Mouse (Mus musculus) neural tube, embryonic 11.5 days (tissue): ENCODE results near the gene Gstz1. TPM values are rescaled to one million over a fixed set of nuclear protein-coding genes. Genes with fewer than 3 reads are reported as not detected.
"Not testable (repeated sequence)": the region's sequence is repeated elsewhere in the genome, so short reads cannot be mapped to it uniquely, and the experiment has no call there.

Source experiments
- ATAC-seq: fragments of 200-750 bp; cut with Nextera tagmentation; 2 replicates; pipeline ENCODE4 v1.8.0; 2017; ENCODE audit warnings: moderate number of reproducible peaks, mild to moderate bottlenecking, moderate TSS enrichment, moderate library complexity; ENCODE audit not compliant: insufficient read depth, low FRiP score, low TSS enrichment
- DNase-seq: peaks from one replicate; pipeline ENCODE4 v3.0.0-alpha.2; 2015; ENCODE audit warnings: low spot score
- H3K27ac ChIP-seq: fragments of 300-500 bp; sonication (generic); 2 replicates; pipeline ENCODE4 v1.5.1; 2014; ENCODE audit warnings: low read depth, mild to moderate bottlenecking, low read length
- H3K27me3 ChIP-seq: fragments of 300-500 bp; sonication (generic); 2 replicates; pipeline ENCODE4 v1.6.1; 2014; ENCODE audit warnings: mild to moderate bottlenecking, low read length, mixed read lengths; ENCODE audit not compliant: control insufficient read depth, insufficient read depth
- H3K36me3 ChIP-seq: fragments of 300-500 bp; sonication (generic); 2 replicates; pipeline ENCODE4 v1.6.1; 2014; ENCODE audit warnings: mild to moderate bottlenecking, low read length, moderate library complexity, mixed read lengths; ENCODE audit not compliant: control insufficient read depth, insufficient read depth
- H3K4me1 ChIP-seq: fragments of 300-500 bp; sonication (generic); 2 replicates; pipeline ENCODE4 v1.6.1; 2014; ENCODE audit warnings: low read length, mixed read lengths; ENCODE audit not compliant: control insufficient read depth, insufficient read depth
- H3K4me2 ChIP-seq: fragments of 300-500 bp; sonication (generic); 2 replicates; pipeline ENCODE4 v1.6.1; 2014; ENCODE audit warnings: low read depth, mild to moderate bottlenecking, moderate library complexity
- H3K4me3 ChIP-seq: fragments of 300-500 bp; sonication (generic); 2 replicates; pipeline ENCODE4 v1.5.1; 2014; ENCODE audit warnings: low read depth, low read length
- H3K9ac ChIP-seq: fragments of 300-500 bp; sonication (generic); 2 replicates; pipeline ENCODE4 v1.6.1; 2014; ENCODE audit warnings: mild to moderate bottlenecking, low read length
- H3K9me3 ChIP-seq: fragments of 300-500 bp; sonication (generic); 2 replicates; pipeline ENCODE4 v1.6.1; 2016; ENCODE audit warnings: low read length; ENCODE audit not compliant: control insufficient read depth
- WGBS: fragments of 180-500 bp; shearing (Covaris S2); extraction: QIAGEN DNeasy Blood & Tissue Kit; methylation state at CpG from one replicate; pipeline ENCODE4 v1.1.7; 2014; 5-methylcytosine and 5-hydroxymethylcytosine counted together
- polyA plus RNA-seq: library from polyadenylated mRNA; unstranded; fragments of >200 nt; fragmentation: Nextera tagmentation; extraction: Ambion mirVana; gene quantifications from 2 replicates; pipeline ENCODE4 v1.2.1, GENCODE M21; 2014

Gene Gstz1
- polyA plus RNA-seq, 1 experiment from 2014 or later, result 31.8 TPM

DNA sequence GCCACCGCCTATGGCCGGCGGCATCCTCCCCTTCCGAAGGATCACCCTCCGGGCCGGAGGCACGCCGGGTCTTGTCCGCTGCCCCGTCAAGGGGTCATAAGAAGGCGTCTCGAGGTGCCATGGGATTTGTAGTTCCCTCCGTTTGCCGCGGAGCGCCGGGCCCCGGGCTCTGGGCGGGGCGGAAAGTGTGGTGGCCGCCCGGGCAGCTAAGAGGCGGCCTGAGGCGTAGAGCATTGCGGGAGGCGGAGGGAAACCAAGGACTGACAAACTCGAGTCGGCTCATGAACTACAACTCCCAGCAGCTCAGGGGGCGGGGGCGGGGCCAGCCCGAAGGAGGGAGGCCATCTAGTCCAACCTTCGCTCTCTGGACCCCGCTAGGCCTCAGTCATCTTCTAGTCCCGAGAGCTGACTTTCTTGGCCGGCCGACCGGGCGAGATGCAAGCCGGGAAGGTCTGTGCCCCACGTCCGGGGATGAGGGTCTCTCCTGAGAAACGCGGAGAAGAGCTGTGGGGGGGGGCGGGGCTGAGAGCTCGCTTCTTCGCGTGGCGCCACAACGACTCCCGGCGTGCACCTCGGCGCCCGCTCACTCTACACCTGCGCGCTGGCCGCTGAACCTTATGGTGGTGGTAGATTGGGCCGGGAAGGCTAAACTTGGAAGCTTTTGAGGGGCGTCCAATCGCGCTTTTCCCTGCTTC lies 577 bp downstream of the Gstz1 start, which contains the start of gene Pomt2:
Pomt2 (minus strand) TSS at position 574 of the 695 bp plus-strand sequence.
- under 1% methylated on average over 61 of the region's 61 CpGs for WGBS
- H3K27ac ChIP-seq, result peak within 1 kb of the TSS; percentile 83
- H3K4me3 ChIP-seq, result peak within 1 kb of the TSS; percentile 64
- no peaks in the 10 kb centered on the region for H3K9me3 ChIP-seq
- peak; percentile 94 for DNase-seq
- H3K36me3 ChIP-seq, result no peaks in the 10 kb centered on the region; the same call in 1 of the 2 replicates
- peaks cover 3% of the 10 kb centered on the region; the same call in 1 of the 2 replicates for H3K4me1 ChIP-seq
- H3K9ac ChIP-seq, result peak within 1 kb of the TSS; percentile 57
- no peaks in the 10 kb centered on the region for H3K27me3 ChIP-seq
- H3K4me2 ChIP-seq, result peak within 1 kb of the TSS; percentile 49
- peak; percentile 94 for ATAC-seq

DNA sequence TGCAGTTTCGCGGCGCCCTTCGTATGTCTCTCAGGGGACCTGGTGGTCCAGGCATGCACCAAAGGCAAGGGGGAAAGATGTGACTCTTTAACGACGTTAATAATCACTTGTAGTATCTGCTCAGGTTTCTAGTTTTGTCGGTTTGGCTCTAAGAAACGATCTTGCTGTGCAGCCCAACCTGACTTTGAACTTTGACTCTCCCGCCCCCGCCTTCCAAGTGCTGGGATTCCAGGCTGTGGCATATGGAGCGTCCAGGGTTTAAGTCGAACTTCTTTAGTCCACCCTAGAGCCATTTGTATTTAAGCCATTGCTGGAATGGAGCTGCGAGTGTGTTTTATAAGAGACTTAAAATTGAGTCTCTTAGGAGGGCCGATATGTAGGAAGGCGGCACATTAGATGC lies 1.2 kb downstream of the Gstz1 start:
- DNase-seq, result no peak
- Histone ChIP-seq H3K4me1 (peaks cover 3% of the 10 kb centered on the region; the same call in 1 of the 2 replicates), H3K27ac (peak overlapping the region; percentile 83), H3K9me3 (no peaks in the 10 kb centered on the region), H3K27me3 (no peaks in the 10 kb centered on the region), H3K36me3 (no peaks in the 10 kb centered on the region; the same call in 1 of the 2 replicates), H3K9ac (peak overlapping the region; percentile 57), H3K4me3 (peak overlapping the region; percentile 64), H3K4me2 (peak overlapping the region; percentile 49)
- no peak; the same call in 1 of the 2 replicates for ATAC-seq
- WGBS, result 18% methylated on average over 15 of the region's 15 CpGs

DNA sequence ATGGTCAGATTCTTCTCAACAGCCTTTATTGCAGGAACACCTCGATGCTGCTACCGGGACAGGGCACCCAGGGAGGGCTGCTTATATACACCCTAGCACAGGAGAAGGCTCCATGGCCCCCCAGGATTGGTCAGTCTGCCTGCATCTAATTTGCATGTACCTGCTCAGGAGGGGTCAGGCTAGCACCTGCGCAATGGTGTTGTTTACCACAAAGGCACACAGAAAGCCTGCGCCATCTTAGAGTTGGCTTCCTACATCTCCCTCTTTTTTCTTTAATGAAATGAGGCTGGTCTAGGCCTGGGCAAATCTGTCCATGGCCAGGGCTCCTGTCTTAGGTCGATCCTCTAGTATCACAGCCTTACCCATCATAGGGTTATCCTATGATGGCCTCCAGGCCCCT lies 2.5 kb downstream of the Gstz1 start:
- Histone ChIP-seq H3K27me3 (no peaks in the 10 kb centered on the region), H3K4me2 (no peak overlapping the region), H3K4me1 (peaks cover 3% of the 10 kb centered on the region; the same call in 1 of the 2 replicates), H3K27ac (no peak overlapping the region), H3K4me3 (no peak overlapping the region), H3K9me3 (no peaks in the 10 kb centered on the region), H3K9ac (no peak overlapping the region), H3K36me3 (no peaks in the 10 kb centered on the region; the same call in 1 of the 2 replicates)
- ATAC-seq (no peak), DNase-seq (no peak)
- 98% methylated on average over 5 of the region's 5 CpGs for WGBS

GRCm38 (mm10) chr12:87154448-87154847 lies 7.5 kb downstream of the Gstz1 start:
- not testable (repeated sequence) for ATAC-seq, H3K27me3 ChIP-seq, H3K4me2 ChIP-seq, H3K9me3 ChIP-seq, H3K27ac ChIP-seq, H3K4me1 ChIP-seq, DNase-seq, H3K36me3 ChIP-seq, H3K9ac ChIP-seq, H3K4me3 ChIP-seq
- WGBS, result 92% methylated on average over 4 of the region's 4 CpGs

GRCm38 (mm10) chr12:87157361-87157760 lies 10.4 kb downstream of the Gstz1 start:
- WGBS, result 61% methylated on average over 4 of the region's 4 CpGs
- no peaks in the 10 kb centered on the region for H3K36me3 ChIP-seq

DNA sequence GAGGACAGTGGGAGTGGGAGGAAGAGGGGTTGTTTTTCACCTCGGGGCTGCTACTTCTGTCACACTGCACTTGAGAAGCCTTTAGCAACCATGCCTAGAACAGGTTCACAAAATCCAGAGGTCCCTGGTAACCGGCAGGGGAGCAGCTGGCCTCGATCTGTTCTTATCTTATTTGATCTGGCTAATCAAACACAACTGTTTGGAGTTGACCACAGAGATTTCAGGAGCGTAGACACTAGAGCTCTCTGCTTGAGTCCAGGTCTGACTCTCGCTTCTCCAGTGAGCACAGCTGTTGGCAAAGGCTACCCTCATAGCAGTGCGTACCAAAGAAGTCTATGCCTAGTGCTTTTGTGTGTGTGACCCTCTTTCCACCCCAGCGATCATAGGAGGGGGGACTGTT lies 11.1 kb downstream of the Gstz1 start:
- Histone ChIP-seq H3K27ac (no peak overlapping the region), H3K27me3 (no peaks in the 10 kb centered on the region), H3K36me3 (no peaks in the 10 kb centered on the region), H3K9ac (no peak overlapping the region), H3K4me1 (no peaks in the 10 kb centered on the region), H3K4me2 (no peak overlapping the region), H3K4me3 (no peak overlapping the region), H3K9me3 (no peaks in the 10 kb centered on the region)
- DNase-seq (no peak), ATAC-seq (no peak)
- WGBS, result 83% methylated on average over 7 of the region's 7 CpGs

More at GRCm38 (mm10) chr12:87157361-87157760, 10.4 kb downstream of the Gstz1 start:
- no peaks in the 10 kb centered on the region for H3K4me1 ChIP-seq
- H3K4me2 ChIP-seq, result no peak overlapping the region
- ATAC-seq, result no peak
- H3K27ac ChIP-seq, result no peak overlapping the region
- DNase-seq, result no peak
- H3K9ac ChIP-seq, result no peak overlapping the region
- no peaks in the 10 kb centered on the region for H3K27me3 ChIP-seq
- H3K9me3 ChIP-seq, result no peaks in the 10 kb centered on the region
- no peak overlapping the region for H3K4me3 ChIP-seq

- Histone ChIP-seq H3K27ac (no peak overlapping the region), H3K27me3 (no peaks in the 10 kb centered on the region), H3K4me1 (no peaks in the 10 kb centered on the region), H3K4me3 (no peak overlapping the region), H3K36me3 (no peaks in the 10 kb centered on the region), H3K9me3 (no peaks in the 10 kb centered on the region), H3K9ac (no peak overlapping the region), H3K4me2 (no peak overlapping the region)
- no peak for ATAC-seq
- 88% methylated on average over 1 of the region's 1 CpGs for WGBS
- DNase-seq, result no peak
These were observed 13.3 kb downstream of the Gstz1 start for GRCm38 (mm10) chr12:87160310-87160709.

DNA sequence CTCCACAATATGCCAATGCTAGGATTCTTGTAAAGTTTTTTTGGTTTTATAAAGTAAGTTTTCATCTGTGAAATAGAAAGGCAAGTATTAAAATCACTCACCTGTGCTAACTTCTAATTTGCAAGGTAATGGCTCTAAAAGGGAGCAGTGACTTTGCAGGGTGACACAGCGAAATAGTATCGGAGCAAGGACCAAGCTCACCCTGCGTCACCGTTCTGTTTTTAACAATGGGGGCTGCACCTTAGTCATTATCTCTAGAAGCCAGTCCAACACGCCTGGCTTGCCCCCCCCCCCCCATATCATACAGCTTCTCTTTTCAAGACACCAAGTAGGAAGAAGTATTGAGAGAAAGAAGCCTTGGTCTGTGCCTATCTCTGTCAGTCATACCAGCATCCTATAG lies 13.8 kb downstream of the Gstz1 start:
- Histone ChIP-seq H3K27ac (no peak overlapping the region), H3K9me3 (no peaks in the 10 kb centered on the region), H3K4me2 (no peak overlapping the region), H3K27me3 (no peaks in the 10 kb centered on the region), H3K9ac (no peak overlapping the region), H3K4me3 (no peak overlapping the region), H3K4me1 (no peaks in the 10 kb centered on the region), H3K36me3 (no peaks in the 10 kb centered on the region)
- no peak for DNase-seq
- no peak for ATAC-seq
- WGBS, result 93% methylated on average over 5 of the region's 5 CpGs
